Comparison of ENCODE assay signal across 10 mouse cellular contexts in the genomic region with DNA sequence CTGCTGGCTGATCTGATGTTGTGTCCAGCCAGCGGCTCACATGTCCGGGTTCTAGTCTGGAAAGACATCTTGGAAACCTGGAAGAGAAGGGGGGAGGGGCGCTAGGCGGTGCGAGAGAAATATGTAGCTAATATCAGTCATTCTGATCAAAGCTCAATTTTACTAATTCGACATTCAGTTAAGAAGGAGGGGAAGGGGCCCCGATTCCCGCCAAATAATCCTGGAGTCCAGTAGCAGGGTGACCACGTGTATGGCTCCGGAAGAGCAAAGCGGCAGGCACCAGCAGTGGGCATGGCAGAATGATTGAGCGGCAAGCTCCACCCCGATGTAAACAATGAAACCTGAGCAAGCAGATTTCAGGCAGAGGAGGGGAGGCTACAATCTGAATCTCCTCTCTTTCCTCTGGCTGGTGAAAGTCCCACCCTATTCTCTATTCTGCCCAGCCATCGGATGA. TPM values are rescaled to one million over a fixed set of nuclear protein-coding genes. Genes with fewer than 3 reads are reported as not detected.
DNase-seq lines count a peak whose midpoint lies in the region; ATAC-seq lines count a peak whose summit lies in the region.
"Had no signal": no experiment of that assay in that cellular context is flagged by ENCODE, and none has a peak within 500 bp of the region (broad histone marks: within the 10 kb centered on the region; RNA-seq: fewer than 3 reads in every experiment).

No protein-coding gene starts in this region.

- H3K4me3 ChIP-seq in kidney, embryonic 14.5 days (ENCODE audit: low read length): peak overlapping the region; percentile 25
- H3K4me3 ChIP-seq in embryonic facial prominence, embryonic 13.5 days: peak overlapping the region; percentile 42
- peak overlapping the region; percentile 16; the same call in 1 of the 2 replicates for H3K4me3 ChIP-seq in limb, embryonic 11.5 days (ENCODE audit: low read depth, low read length)
- peak overlapping the region; percentile 11; the same call in 1 of the 2 replicates for H3K4me3 ChIP-seq in neural tube, embryonic 12.5 days

- no peaks in the 10 kb centered on the region for H3K36me3 ChIP-seq in kidney, embryonic 14.5 days (ENCODE audit: control insufficient read depth, insufficient read depth, low read length)
- H3K36me3 ChIP-seq in embryonic facial prominence, embryonic 13.5 days: no peaks in the 10 kb centered on the region
- no peaks in the 10 kb centered on the region for H3K36me3 ChIP-seq in limb, embryonic 11.5 days (ENCODE audit: control insufficient read depth, insufficient read depth, low read length)
- H3K36me3 ChIP-seq in neural tube, embryonic 12.5 days: no peaks in the 10 kb centered on the region

- DNase-seq in kidney, adult 18-20 months: no peak
- DNase-seq in limb, embryonic 11.5 days (ENCODE audit: low spot score): peak; percentile 67
- DNase-seq in right cerebral cortex, adult 2 months (ENCODE audit: low spot score in 2 of 2): no peak
- DNase-seq in ovary, postnatal 14 days (ENCODE audit: low spot score): no peak
- DNase-seq: cerebellum, adult 2 months had no signal

- H3K9ac ChIP-seq in kidney, embryonic 14.5 days (ENCODE audit: low read depth, low read length): peak overlapping the region; percentile 45
- peak overlapping the region; percentile 55 for H3K9ac ChIP-seq in embryonic facial prominence, embryonic 13.5 days
- no peak overlapping the region; the same call in 1 of the 2 replicates for H3K9ac ChIP-seq in limb, embryonic 11.5 days (ENCODE audit: low read length)
- no peak overlapping the region; the same call in 1 of the 2 replicates for H3K9ac ChIP-seq in neural tube, embryonic 12.5 days

- no peaks in the 10 kb centered on the region for H3K4me1 ChIP-seq in kidney, embryonic 14.5 days (ENCODE audit: control insufficient read depth, insufficient read depth, low read length)
- H3K4me1 ChIP-seq in embryonic facial prominence, embryonic 13.5 days: peaks cover 3% of the 10 kb centered on the region; the same call in 1 of the 2 replicates
- H3K4me1 ChIP-seq in limb, embryonic 11.5 days (ENCODE audit: control insufficient read depth, insufficient read depth, low read length): no peaks in the 10 kb centered on the region
- no peaks in the 10 kb centered on the region for H3K4me1 ChIP-seq in neural tube, embryonic 12.5 days

- H3K4me2 ChIP-seq in kidney, embryonic 14.5 days (replicated peaks; ENCODE audit: low read depth, low read length): peak overlapping the region; percentile 46
- peak overlapping the region; percentile 60 for H3K4me2 ChIP-seq in embryonic facial prominence, embryonic 13.5 days
- peak overlapping the region; percentile 31; the same call in 1 of the 2 replicates for H3K4me2 ChIP-seq in limb, embryonic 11.5 days (ENCODE audit: low read depth, severe bottlenecking)
- H3K4me2 ChIP-seq in neural tube, embryonic 12.5 days (replicated peaks): peak overlapping the region; percentile 53

- WGBS in kidney, embryonic 14.5 days: 7% methylated on average over 14 of the region's 14 CpGs
- WGBS in embryonic facial prominence, embryonic 13.5 days: 6% methylated on average over 14 of the region's 14 CpGs
- WGBS in limb, embryonic 11.5 days: 12% methylated on average over 14 of the region's 14 CpGs
- WGBS in neural tube, embryonic 12.5 days: 17% methylated on average over 14 of the region's 14 CpGs

- no peak overlapping the region for H3K27ac ChIP-seq in kidney, embryonic 14.5 days (ENCODE audit: low read depth, low read length)
- H3K27ac ChIP-seq in embryonic facial prominence, embryonic 13.5 days: no peak overlapping the region
- no peak overlapping the region for H3K27ac ChIP-seq in limb, embryonic 11.5 days (replicated peaks; ENCODE audit: low read depth, low read length)
- no peak overlapping the region for H3K27ac ChIP-seq in neural tube, embryonic 12.5 days

- ATAC-seq in kidney, embryonic 14.5 days (ENCODE audit: low FRiP score, low TSS enrichment): peak; percentile 83
- no peak for ATAC-seq in embryonic facial prominence, embryonic 13.5 days (ENCODE audit: insufficient number of reproducible peaks, insufficient read depth, low FRiP score, low TSS enrichment, low read depth)
- ATAC-seq in limb, embryonic 11.5 days (ENCODE audit: insufficient number of reproducible peaks, low FRiP score, low TSS enrichment, low read depth): no peak
- peak; percentile 53 for ATAC-seq in neural tube, embryonic 12.5 days (ENCODE audit: low FRiP score, low read depth)
- no peak for ATAC-seq in megakaryocyte-erythroid progenitor cell, adult 5-6 weeks (replicated peaks; ENCODE audit: low FRiP score, low TSS enrichment, poor library complexity, severe bottlenecking)

- H3K9me3 ChIP-seq in kidney, embryonic 14.5 days (ENCODE audit: control insufficient read depth, low read length): no peaks in the 10 kb centered on the region
- H3K9me3 ChIP-seq in embryonic facial prominence, embryonic 13.5 days: no peaks in the 10 kb centered on the region
- no peaks in the 10 kb centered on the region for H3K9me3 ChIP-seq in limb, embryonic 11.5 days (ENCODE audit: control insufficient read depth, low read length)
- H3K9me3 ChIP-seq in neural tube, embryonic 12.5 days: no peaks in the 10 kb centered on the region

- no peaks in the 10 kb centered on the region for H3K27me3 ChIP-seq in kidney, embryonic 14.5 days (ENCODE audit: control insufficient read depth, insufficient read depth, low read length)
- no peaks in the 10 kb centered on the region for H3K27me3 ChIP-seq in embryonic facial prominence, embryonic 13.5 days
- no peaks in the 10 kb centered on the region for H3K27me3 ChIP-seq in limb, embryonic 11.5 days (ENCODE audit: control insufficient read depth, insufficient read depth, low read length)
- no peaks in the 10 kb centered on the region for H3K27me3 ChIP-seq in neural tube, embryonic 12.5 days (replicated peaks)
- H3K27me3 ChIP-seq: CH12.LX had no signal

RNA-seq across cellular contexts. Expression of a gene that starts 18.1 kb away (rescaled TPM):
- polyA plus RNA-seq in kidney, embryonic 14.5 days (2014; fragmentation: Nextera tagmentation; extraction: Ambion mirVana): 58.1 and 80.2 TPM in 2 replicates
- 60.8 and 62.7 TPM in 2 replicates for polyA plus RNA-seq in embryonic facial prominence, embryonic 13.5 days (2015; fragmentation: Nextera tagmentation; extraction: Ambion mirVana)
- 91.9 and 95.6 TPM in 2 replicates for polyA plus RNA-seq in limb, embryonic 11.5 days (2014; fragmentation: Nextera tagmentation; extraction: Ambion mirVana)
- 47.2 and 53.5 TPM in 2 replicates for polyA plus RNA-seq in neural tube, embryonic 12.5 days (2016; fragmentation: Nextera tagmentation; extraction: Ambion mirVana)
- 59.4 and 65.9 TPM in 2 replicates for total RNA-seq in megakaryocyte-erythroid progenitor cell, adult 5-6 weeks (2014; fragmentation: Nextera tagmentation)
- total RNA-seq in megakaryocyte-erythroid progenitor cell, adult 5-6 weeks (2017): 61.5 and 94.7 TPM in 2 replicates

RNA-seq across cellular contexts. Expression of a gene that starts 48.4 kb away (rescaled TPM):
- 32.1 and 38.6 TPM in 2 replicates for polyA plus RNA-seq in kidney, embryonic 14.5 days (2014; fragmentation: Nextera tagmentation; extraction: Ambion mirVana)
- 34.9 and 43.3 TPM in 2 replicates for polyA plus RNA-seq in embryonic facial prominence, embryonic 13.5 days (2015; fragmentation: Nextera tagmentation; extraction: Ambion mirVana)
- polyA plus RNA-seq in limb, embryonic 11.5 days (2014; fragmentation: Nextera tagmentation; extraction: Ambion mirVana): 39.5 and 43.3 TPM in 2 replicates
- 51.3 and 60.3 TPM in 2 replicates for polyA plus RNA-seq in neural tube, embryonic 12.5 days (2016; fragmentation: Nextera tagmentation; extraction: Ambion mirVana)
- total RNA-seq in megakaryocyte-erythroid progenitor cell, adult 5-6 weeks (2014; fragmentation: Nextera tagmentation): 0.57 TPM in 1 of 2 replicates, not detected in the other
- total RNA-seq in megakaryocyte-erythroid progenitor cell, adult 5-6 weeks (2017): 3.3 and 6.8 TPM in 2 replicates
- total RNA-seq: CH12.LX had no signal

Comparison
In these comparisons a context has a peak if more than half of its experiments do, and no peak if none do; other contexts are left out.
1. ATAC-seq: peak in kidney, embryonic 14.5 days (single experiment) and neural tube, embryonic 12.5 days (single experiment); none in embryonic facial prominence, embryonic 13.5 days (single experiment), limb, embryonic 11.5 days (single experiment) and megakaryocyte-erythroid progenitor cell, adult 5-6 weeks (single experiment).
2. H3K9ac ChIP-seq: peak in kidney, embryonic 14.5 days (single experiment) and embryonic facial prominence, embryonic 13.5 days (single experiment); none in limb, embryonic 11.5 days (single experiment) and neural tube, embryonic 12.5 days (single experiment).
3. Peak in every context shown above with its lines, with median percentiles within 50 percentile points of each other: H3K4me2 ChIP-seq and H3K4me3 ChIP-seq.